Mouse (Mus musculus) kidney, adult 8-10 months (tissue): ENCODE measurements around the gene Vmn1r180.
"Not testable (repeated sequence)": the region's sequence is repeated elsewhere in the genome, so short reads cannot be mapped to it uniquely, and the experiment has no call there.

Experiments
- DNase-seq, 2 experiments: peaks; one replicate each; pipeline ENCODE4 v3.0.0; 2022

Vmn1r180 gene

GRCm38 (mm10) chr7:23950332-23950731 lies at the start of gene Vmn1r180:
Gene Vmn1r180 (plus strand): TSS chr7:23950632.
- DNase-seq: no peak

GRCm38 (mm10) chr7:23926678-23927077 lies 23.8 kb upstream of the Vmn1r180 start, which contains the start of gene Vmn1r179:
Gene Vmn1r179 (plus strand): TSS chr7:23926978.
- no peak for DNase-seq

GRCm38 (mm10) chr7:23968044-23968443 lies 17.6 kb downstream of the Vmn1r180 start:
- peak; percentile 7 to 32 for DNase-seq

DNA sequence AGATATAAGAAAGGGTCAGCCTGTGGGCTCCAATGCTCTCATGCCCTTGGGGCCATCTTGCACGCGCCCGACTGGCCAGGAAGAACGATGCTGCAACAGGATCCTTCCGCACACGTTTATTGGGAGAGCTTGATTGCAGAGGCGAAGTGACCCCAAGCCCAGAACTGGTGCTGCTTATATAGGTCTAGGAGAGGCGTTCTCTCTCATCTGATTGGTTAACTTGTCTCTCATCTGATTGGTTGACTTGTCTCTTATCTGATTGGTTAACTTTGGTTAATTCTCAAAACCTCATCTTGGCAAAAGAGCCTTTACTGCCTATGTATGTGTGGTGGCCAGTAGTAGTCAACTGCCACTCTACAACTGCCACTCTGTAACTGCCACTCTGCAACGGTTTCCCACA lies 23.9 kb downstream of the Vmn1r180 start, which contains the start of gene Vmn1r181:
TSS of gene Vmn1r181 (plus strand) at position 301 of the 400 bp plus-strand sequence.
- not testable (repeated sequence) for DNase-seq

DNA sequence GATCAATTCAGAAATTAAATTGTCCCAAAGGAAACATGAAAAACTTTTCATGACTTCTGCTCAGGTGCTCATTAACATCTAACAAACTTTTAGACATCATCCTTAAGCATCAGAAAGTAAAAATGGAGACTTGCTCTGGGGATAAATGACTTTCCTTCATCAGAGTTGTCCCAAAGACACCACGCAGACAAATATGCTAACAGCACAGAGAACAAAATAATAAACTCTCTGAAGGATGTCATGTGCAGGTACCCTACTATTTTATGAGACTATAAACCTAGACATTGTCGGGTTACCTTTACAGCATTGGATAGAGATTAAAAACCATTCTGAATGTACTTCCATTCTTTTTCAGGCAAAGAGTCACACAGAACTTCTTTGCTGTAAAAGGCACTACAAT lies 51.0 kb downstream of the Vmn1r180 start, which contains the start of gene V1rd19:
TSS of gene V1rd19 (plus strand) at position 301 of the 400 bp plus-strand sequence.
- no peak for DNase-seq
